Mouse (Mus musculus) layer of hippocampus, postnatal 14 days (tissue): ENCODE results near the gene Ddah1. TPM values are rescaled to one million over a fixed set of nuclear protein-coding genes. Genes with fewer than 3 reads are reported as not detected.
A peak's percentile ranks its signal among the peaks of the same experiment; 100 is the strongest.

Source experiments
- DNase-seq, 2 experiments: peaks; one replicate each; pipeline ENCODE4 v3.0.0; 2021 to 2022; ENCODE audit warnings: low spot score in 2 of 2, mixed read lengths in 1 of 2
- long read RNA-seq, 2 experiments: library from polyadenylated mRNA; stranded (forward); transcript quantifications; one replicate each; pipeline ENCODE4 v2.0.0; 2021
- total RNA-seq, 2 experiments: library from RNA; stranded (reverse); gene quantifications; 2 replicates each; pipeline ENCODE4 v1.2.3; 2021

The Ddah1 gene
- total RNA-seq = 10 to 100 TPM; 62.6 to 72.2 TPM
- long read RNA-seq, experiment 1, transcript Ddah1-201 (6 exons, 3,764 nt) = major isoform, 62 of 75 reads
- long read RNA-seq, experiment 1, partial matches to known transcripts = 6 of 75 reads
- long read RNA-seq, experiment 1, other reads (novel, unspliced or antisense) = 7 of 75 reads
- long read RNA-seq, experiment 2, transcript Ddah1-201 (6 exons, 3,764 nt) = major isoform, 59 of 69 reads
- long read RNA-seq, experiment 2, partial matches to known transcripts = 9 of 69 reads
- long read RNA-seq, experiment 2, other reads (novel, unspliced or antisense) = 1 of 69 reads

- peak; percentile 64 to 66 for DNase-seq
Measured at GRCm38 (mm10) chr3:145758561-145759378, at the start of gene Ddah1. TSS of gene Ddah1 (plus strand) at chr3:145758675.

DNA sequence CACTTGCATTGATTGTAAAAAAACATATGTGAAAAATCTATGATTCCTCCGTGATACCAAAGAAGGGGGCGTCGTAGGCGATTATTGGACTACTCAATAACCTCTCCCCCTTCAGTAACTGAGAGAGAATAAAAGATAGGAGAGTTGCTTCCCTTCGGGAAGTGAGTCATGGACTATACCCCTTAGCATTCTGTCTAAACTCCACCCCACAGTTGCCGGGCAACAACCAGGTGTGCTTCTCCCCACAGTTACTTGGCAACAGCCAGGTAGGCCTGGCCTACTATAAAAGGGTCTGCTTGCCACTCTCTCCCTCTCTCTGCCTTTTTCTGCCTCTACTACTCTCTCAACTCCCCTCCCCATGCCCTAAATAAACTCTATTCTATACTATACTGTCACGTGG lies 42.6 kb upstream of the Ddah1 start:
- no peak for DNase-seq

- no peak for DNase-seq
Measured at GRCm38 (mm10) chr3:145719660-145720059, 38.8 kb upstream of the Ddah1 start.

DNA sequence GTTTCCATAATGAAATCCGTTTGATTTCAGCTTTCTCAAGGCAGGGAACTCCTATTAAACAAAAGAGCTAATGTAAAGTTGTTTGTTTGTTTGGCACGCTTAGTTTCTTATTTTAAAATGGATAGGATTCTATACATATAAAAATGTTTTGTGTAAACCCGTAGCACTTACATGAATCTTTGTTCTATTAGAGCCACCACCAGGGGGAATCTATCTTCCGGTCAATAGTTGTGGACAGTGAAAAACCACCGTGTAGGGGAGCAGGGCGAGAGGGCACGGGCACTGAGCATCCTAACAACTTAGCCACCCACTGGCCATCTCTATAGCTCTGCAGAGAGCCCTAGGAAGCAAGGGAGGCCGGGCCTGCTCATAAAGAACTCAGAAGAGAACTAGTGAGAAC lies 33.4 kb upstream of the Ddah1 start:
- no peak for DNase-seq

DNA sequence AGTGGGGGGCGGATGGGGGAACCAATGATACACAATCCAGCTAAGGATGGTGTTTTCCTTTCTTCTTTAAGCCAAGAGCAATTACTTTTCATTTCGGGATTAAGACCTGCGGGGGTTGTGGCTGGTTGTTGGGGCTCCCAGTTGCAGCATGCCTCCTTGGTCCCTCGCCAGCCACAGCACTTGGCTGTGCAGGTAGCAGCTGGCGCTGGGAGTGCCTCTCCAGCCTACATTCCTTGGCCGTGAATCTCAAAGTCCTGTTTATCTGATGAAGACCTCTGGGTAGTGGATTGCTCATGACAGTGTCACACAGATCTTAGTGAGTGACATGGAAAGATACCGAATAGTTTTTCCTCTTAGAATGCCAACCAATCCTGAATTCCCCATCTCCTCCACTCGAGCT lies 30.1 kb upstream of the Ddah1 start:
- no peak for DNase-seq

GRCm38 (mm10) chr3:145729531-145729930 lies 28.9 kb upstream of the Ddah1 start:
- DNase-seq = peak in 1 of 2 experiments; percentile 30

GRCm38 (mm10) chr3:145730092-145730491 lies 28.4 kb upstream of the Ddah1 start:
- DNase-seq = no peak

DNA sequence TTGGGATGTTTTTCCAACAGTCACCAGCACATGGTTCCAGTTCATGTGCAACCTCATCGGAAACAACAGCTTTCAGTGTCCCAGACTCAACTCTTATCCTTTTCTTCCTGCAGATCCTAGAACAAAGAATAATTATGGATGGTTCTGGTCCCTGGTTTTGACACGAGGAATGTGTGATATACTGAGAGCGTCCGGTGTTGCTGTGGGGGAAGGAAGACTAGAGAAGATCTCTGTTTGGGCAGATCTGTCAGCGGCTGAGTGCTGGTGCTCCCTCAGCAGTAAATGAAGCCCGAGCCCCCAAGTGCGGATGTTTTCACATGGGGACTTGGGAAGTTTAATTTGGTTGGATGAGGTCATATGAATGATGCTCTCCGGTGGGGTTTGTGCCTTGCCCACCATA lies 23.6 kb upstream of the Ddah1 start:
- no peak for DNase-seq

DNA sequence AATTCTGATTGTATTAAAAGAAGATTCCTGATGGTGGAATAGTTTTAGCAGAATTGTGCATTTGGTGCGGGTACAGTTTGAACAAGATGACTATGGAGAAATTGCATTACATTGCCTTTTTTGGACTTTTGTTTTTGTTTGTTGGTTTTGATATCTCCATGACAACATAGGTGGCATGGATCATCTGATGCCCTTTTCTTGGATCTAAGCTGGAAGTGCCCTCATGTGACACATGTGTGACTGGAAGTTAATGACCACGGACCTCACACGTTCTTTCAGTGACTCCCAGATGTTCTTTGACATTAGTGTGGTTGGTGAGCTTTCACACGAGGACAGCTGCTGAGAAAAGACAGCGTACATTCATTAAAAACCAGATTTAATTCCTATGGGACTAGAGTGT lies 21.9 kb upstream of the Ddah1 start:
- no peak for DNase-seq

DNA sequence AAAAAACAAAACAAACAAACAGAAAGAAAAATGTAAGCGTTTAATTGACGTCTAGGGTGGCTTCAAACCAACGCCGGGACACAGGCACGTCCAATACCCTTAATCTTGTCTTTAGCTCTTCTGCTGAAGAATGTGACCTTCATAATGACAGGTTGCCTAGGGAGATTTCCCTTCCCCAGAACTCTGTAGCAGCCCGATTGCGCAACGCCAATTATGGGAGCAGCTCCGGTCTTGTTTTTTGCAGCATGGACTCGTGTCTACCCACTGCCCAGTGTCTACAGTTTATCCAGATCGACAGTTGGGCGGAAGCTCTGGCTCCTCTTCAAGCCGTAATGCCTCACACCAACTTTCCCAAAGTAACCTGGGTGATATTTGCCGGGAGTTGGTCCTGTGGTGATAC lies 19.8 kb upstream of the Ddah1 start:
- no peak for DNase-seq

DNA sequence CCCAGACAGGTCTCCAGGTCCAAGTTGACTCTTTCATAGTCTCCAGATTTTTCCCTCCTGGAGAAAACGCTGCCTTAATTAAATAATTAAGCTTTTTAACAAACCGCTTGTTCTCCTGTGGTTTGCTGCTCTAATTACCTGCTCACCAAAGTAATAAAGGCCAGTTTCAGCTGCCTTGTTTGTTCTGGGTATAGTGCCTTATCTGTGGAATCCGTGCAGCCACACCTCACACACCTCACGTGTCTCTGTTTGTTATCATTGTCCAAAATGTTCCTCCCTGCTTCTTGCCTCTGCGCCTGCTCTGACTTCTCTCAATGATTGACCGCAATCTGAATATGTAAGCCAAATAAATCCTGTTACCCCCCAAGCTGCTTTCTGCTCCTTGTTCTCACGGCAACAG lies 18.6 kb upstream of the Ddah1 start:
- no peak for DNase-seq

- peak; percentile 28 to 68 for DNase-seq
Measured at GRCm38 (mm10) chr3:145743050-145743449, 15.4 kb upstream of the Ddah1 start.

DNA sequence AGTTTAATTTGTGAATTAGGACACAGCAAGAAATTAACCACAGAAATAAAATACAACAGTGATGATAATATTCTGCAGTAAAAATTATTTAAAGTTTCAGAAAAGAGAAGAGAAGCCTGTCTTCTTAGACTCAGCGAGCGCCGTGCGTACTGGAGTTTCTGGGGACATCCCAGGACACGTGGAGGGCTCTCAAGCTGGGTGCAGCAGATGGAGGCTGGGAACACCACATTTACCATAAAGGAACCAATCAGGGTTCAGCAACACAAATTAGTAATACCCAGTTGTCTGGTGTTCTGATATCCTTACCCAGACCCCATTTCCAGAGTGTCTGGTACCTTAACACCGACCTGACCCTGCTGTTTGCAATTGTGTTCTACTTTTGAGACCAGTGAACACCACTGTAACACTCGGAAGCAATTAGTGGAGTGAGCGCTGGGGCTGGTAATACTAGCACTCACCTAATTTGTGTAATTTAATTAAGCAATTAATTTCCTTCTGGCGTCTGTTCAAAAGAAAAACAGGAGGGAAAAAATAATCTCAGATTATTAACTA lies 14.9 kb upstream of the Ddah1 start:
- DNase-seq = no peak

- no peak for DNase-seq
Measured at GRCm38 (mm10) chr3:145748626-145749025, 9.8 kb upstream of the Ddah1 start.

DNA sequence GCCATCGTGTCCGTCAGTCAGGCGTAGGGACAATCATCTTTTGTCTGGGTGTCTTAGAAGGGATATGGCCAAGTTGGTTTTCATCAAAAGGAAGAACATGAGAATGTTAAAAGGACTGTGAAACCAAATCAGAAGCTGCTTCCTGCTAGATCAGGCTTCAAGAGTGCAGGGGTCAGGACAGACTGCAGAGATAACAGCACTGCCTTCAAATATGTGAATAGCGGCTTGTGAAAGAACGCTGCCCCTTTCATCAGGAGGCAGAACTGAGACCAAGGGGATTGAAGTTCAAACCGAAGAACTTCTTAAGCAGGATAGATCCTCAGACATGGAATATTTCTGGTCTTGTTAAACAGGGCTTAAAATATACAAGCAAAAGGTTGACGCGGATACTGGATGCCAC lies 2.0 kb upstream of the Ddah1 start:
- DNase-seq = no peak

DNA sequence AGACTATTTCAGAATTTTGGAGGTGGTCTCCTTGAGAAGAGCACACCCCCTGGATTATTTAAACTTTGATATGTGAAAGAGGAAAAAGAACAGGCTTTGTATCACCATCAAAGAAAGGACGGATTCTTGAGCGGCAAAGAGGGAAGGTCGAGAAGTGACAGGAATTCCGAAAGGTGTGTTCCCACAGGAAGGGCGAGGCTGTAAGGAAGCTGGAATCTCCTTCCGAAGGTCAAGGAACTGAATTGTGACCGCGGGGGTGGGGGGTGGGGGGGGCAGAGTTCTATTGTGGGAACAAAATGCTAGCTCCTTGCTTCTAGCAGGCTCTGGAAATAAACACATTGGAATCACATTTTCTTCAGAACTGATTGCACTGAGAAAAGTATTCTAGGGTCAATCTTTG lies 1.3 kb upstream of the Ddah1 start:
- DNase-seq = no peak

- DNase-seq = no peak
Measured at GRCm38 (mm10) chr3:145757844-145758243, 631 bp upstream of the Ddah1 start.

GRCm38 (mm10) chr3:145759379-145760209 lies 1.1 kb downstream of the Ddah1 start:
- peak; percentile 10 to 28 for DNase-seq

DNA sequence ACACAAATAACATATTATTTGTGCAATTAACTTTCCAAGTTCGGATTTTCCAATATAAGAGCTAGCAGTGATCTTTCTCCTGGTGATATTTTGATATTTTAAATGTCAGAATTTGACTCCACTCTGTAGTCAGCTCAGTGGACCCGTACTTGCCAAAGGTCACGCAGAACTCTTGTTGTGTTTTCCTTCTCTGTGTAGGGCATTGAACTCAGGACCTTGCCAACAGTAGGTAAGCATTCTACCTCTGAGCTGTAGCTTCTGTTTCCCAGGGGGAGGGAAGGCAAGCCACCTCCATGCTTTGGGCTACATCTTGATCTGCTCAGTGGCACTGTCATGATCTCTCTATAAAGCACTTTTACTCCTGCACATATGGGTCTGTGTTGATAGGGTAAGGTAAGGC lies 2.1 kb downstream of the Ddah1 start:
- no peak for DNase-seq

DNA sequence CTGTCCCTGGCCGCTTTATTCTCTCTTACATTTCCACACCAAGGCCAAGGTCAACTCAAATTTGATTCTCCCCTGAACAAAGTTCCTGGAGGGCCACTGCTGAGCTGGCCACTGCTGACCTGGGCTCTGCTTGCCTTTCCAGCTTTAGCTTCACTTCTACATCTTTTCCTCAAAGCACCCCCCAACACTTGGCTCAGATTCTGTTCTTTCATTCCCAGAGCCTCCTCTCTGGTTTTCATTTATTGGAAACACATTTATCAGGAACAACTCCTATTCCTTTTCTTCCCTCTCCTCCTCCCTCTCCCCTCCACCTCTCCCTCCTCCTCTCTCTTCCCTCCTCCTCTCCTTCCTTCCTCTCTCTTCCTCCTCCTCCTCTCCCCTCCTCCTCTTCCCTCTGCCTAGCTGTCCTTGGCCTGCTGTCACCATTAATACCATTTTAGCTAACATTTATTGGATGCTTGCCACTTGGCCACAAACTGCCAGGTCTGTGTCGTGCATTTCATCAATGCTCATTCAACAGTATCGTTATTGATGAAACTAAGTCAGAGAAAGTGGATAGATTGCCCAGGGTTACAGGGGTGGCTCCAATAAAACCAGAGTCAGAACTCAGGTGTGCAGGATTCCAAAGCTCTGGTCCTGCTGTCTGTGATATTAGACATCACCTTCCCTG lies 3.2 kb downstream of the Ddah1 start:
- no peak for DNase-seq
